Mouse (Mus musculus) liver, postnatal 0 days (tissue): ENCODE measurements around the gene Ccnh. TPM values are rescaled to one million over a fixed set of nuclear protein-coding genes. Genes with fewer than 3 reads are reported as not detected.

Experiments used
- ATAC-seq: fragments of 200-750 bp; cut with Nextera tagmentation; 2 replicates; pipeline ENCODE4 v1.8.0; 2017; ENCODE audit warnings: mild to moderate bottlenecking, moderate library complexity
- DNase-seq: peaks from one replicate; pipeline ENCODE4 v3.0.0-alpha.2; 2016
- H3K27ac ChIP-seq: fragments of 300-500 bp; sonication (generic); 2 replicates; pipeline ENCODE4 v1.5.1; 2014; ENCODE audit warnings: antibody characterized with exemption, moderate library complexity, mild to moderate bottlenecking, low read depth
- H3K27me3 ChIP-seq: fragments of 300-500 bp; sonication (generic); 2 replicates; pipeline ENCODE4 v1.6.1; 2014; ENCODE audit warnings: low read length, control low read depth, mixed read lengths; ENCODE audit not compliant: insufficient read depth
- H3K36me3 ChIP-seq: fragments of 300-500 bp; sonication (generic); replicated peaks from 2 replicates; pipeline ENCODE4 v1.6.1; 2014; ENCODE audit warnings: mild to moderate bottlenecking, control low read depth, low read length, moderate library complexity, mixed read lengths; ENCODE audit not compliant: insufficient read depth
- H3K4me1 ChIP-seq: fragments of 300-500 bp; sonication (generic); 2 replicates; pipeline ENCODE4 v1.6.1; 2014; ENCODE audit warnings: antibody characterized with exemption, mild to moderate bottlenecking, control low read depth; ENCODE audit not compliant: insufficient read depth
- H3K4me2 ChIP-seq: fragments of 300-500 bp; sonication (generic); 2 replicates; pipeline ENCODE4 v1.6.1; 2014; ENCODE audit warnings: low read depth, mild to moderate bottlenecking, low read length, moderate library complexity, mixed read lengths
- H3K4me3 ChIP-seq: fragments of 300-500 bp; sonication (generic); 2 replicates; pipeline ENCODE4 v1.5.1; 2014; ENCODE audit warnings: low read depth, low read length
- H3K9ac ChIP-seq: fragments of 300-500 bp; sonication (generic); replicated peaks from 2 replicates; pipeline ENCODE4 v1.6.1; 2014; ENCODE audit warnings: mild to moderate bottlenecking, moderate library complexity
- H3K9me3 ChIP-seq: fragments of 300-500 bp; sonication (generic); 2 replicates; pipeline ENCODE4 v1.6.1; 2016; ENCODE audit warnings: mild to moderate bottlenecking, control low read depth, low read length, mixed read lengths
- CTCF ChIP-seq: sonication (generic); IDR thresholded peaks from 2 replicates; pipeline ENCODE4 v1.5.1; 2016; ENCODE audit warnings: antibody characterized with exemption, low read depth
- EP300 ChIP-seq: IDR thresholded peaks from 2 replicates; pipeline ENCODE4 v1.6.1; 2016; ENCODE audit warnings: antibody characterized with exemption, low read depth, mild to moderate bottlenecking
- WGBS: fragments of 180-500 bp; shearing (Covaris S2); extraction: QIAGEN DNeasy Blood & Tissue Kit; methylation state at CpG from one replicate; pipeline ENCODE4 v1.1.7; 2014; ENCODE audit not compliant: insufficient replicate concordance; 5-methylcytosine and 5-hydroxymethylcytosine counted together
- polyA plus RNA-seq: library from polyadenylated mRNA; unstranded; fragments of >200 nt; fragmentation: Nextera tagmentation; extraction: Ambion mirVana; gene quantifications from 2 replicates; pipeline ENCODE4 v1.2.1, GENCODE M21; 2015

The Ccnh gene
- polyA plus RNA-seq, 1 experiment from 2014 or later = 42.3 TPM

GRCm38 (mm10) chr13:85189644-85190121, 475 bp downstream of the Ccnh start:
- peak; percentile 63 for DNase-seq
- ATAC-seq = peak; percentile 77
- under 1% methylated on average over 17 of the region's 17 CpGs for WGBS
- Histone ChIP-seq H3K9ac (peak overlapping the region; percentile 89), H3K4me1 (no peaks in the 10 kb centered on the region), H3K27me3 (no peaks in the 10 kb centered on the region), H3K4me3 (peak overlapping the region; percentile 92), H3K27ac (peak overlapping the region; percentile 76), H3K36me3 (peaks cover 6% of the 10 kb centered on the region; the same call in 1 of the 2 replicates), H3K9me3 (no peaks in the 10 kb centered on the region), H3K4me2 (peak overlapping the region; percentile 97)
- TF ChIP-seq EP300 (no peak), CTCF (no peak)

GRCm38 (mm10) chr13:85191253-85191652, 2.0 kb downstream of the Ccnh start:
- Histone ChIP-seq H3K9me3 (no peaks in the 10 kb centered on the region), H3K4me1 (no peaks in the 10 kb centered on the region), H3K27me3 (no peaks in the 10 kb centered on the region), H3K4me2 (no peak overlapping the region), H3K36me3 (peaks cover 6% of the 10 kb centered on the region; the same call in 1 of the 2 replicates), H3K27ac (no peak overlapping the region), H3K9ac (no peak overlapping the region), H3K4me3 (no peak overlapping the region)
- DNase-seq (no peak), ATAC-seq (no peak)
- WGBS = 84% methylated on average over 2 of the region's 2 CpGs
- no peak for TF ChIP-seq CTCF
- TF ChIP-seq EP300 = no peak

GRCm38 (mm10) chr13:85207493-85207892, 18.3 kb downstream of the Ccnh start:
- H3K4me1 ChIP-seq = no peaks in the 10 kb centered on the region
- H3K36me3 ChIP-seq = peaks cover 25% of the 10 kb centered on the region
- no peak overlapping the region for H3K9ac ChIP-seq
- no peak overlapping the region for H3K4me2 ChIP-seq
- TF ChIP-seq EP300 = no peak
- peak; percentile 42 for TF ChIP-seq CTCF
- H3K27ac ChIP-seq = no peak overlapping the region
- no peak overlapping the region for H3K4me3 ChIP-seq
- ATAC-seq (no peak), DNase-seq (no peak)
- H3K9me3 ChIP-seq = no peaks in the 10 kb centered on the region
- 60% methylated on average over 2 of the region's 2 CpGs for WGBS
- no peaks in the 10 kb centered on the region for H3K27me3 ChIP-seq

GRCm38 (mm10) chr13:85208656-85209055, 19.4 kb downstream of the Ccnh start:
- DNase-seq (no peak), ATAC-seq (no peak)
- Histone ChIP-seq H3K27me3 (no peaks in the 10 kb centered on the region), H3K4me1 (no peaks in the 10 kb centered on the region), H3K4me2 (no peak overlapping the region), H3K9me3 (no peaks in the 10 kb centered on the region), H3K9ac (no peak overlapping the region), H3K4me3 (no peak overlapping the region), H3K36me3 (peaks cover 21% of the 10 kb centered on the region), H3K27ac (no peak overlapping the region)
- 87% methylated on average over 6 of the region's 6 CpGs for WGBS
- TF ChIP-seq CTCF (no peak), EP300 (no peak)

GRCm38 (mm10) chr13:85210353-85210752, 21.1 kb downstream of the Ccnh start:
- peaks cover 18% of the 10 kb centered on the region for H3K36me3 ChIP-seq
- TF ChIP-seq CTCF = no peak
- TF ChIP-seq EP300 = no peak
- 58% methylated on average over 1 of the region's 1 CpGs for WGBS

GRCm38 (mm10) chr13:85218656-85219055, 29.4 kb downstream of the Ccnh start:
- 68% methylated on average over 4 of the region's 4 CpGs for WGBS
- ATAC-seq = no peak
- TF ChIP-seq CTCF (no peak), EP300 (no peak)
- no peak overlapping the region for H3K4me3 ChIP-seq
- no peak for DNase-seq
- no peak overlapping the region for H3K27ac ChIP-seq
- H3K4me1 ChIP-seq = no peaks in the 10 kb centered on the region
- peaks cover 24% of the 10 kb centered on the region for H3K36me3 ChIP-seq
- no peaks in the 10 kb centered on the region for H3K9me3 ChIP-seq
- H3K4me2 ChIP-seq = no peak overlapping the region
- H3K27me3 ChIP-seq = no peaks in the 10 kb centered on the region
- H3K9ac ChIP-seq = no peak overlapping the region

More at GRCm38 (mm10) chr13:85210353-85210752, 21.1 kb downstream of the Ccnh start:
- Histone ChIP-seq H3K9me3 (no peaks in the 10 kb centered on the region), H3K27ac (no peak overlapping the region), H3K4me3 (no peak overlapping the region), H3K27me3 (no peaks in the 10 kb centered on the region), H3K9ac (no peak overlapping the region), H3K4me1 (no peaks in the 10 kb centered on the region), H3K4me2 (no peak overlapping the region)
- DNase-seq = no peak
- ATAC-seq = no peak
